Mouse (Mus musculus): Measurements from ENCODE around the gene Kbtbd2.

Kbtbd2 gene

DNA sequence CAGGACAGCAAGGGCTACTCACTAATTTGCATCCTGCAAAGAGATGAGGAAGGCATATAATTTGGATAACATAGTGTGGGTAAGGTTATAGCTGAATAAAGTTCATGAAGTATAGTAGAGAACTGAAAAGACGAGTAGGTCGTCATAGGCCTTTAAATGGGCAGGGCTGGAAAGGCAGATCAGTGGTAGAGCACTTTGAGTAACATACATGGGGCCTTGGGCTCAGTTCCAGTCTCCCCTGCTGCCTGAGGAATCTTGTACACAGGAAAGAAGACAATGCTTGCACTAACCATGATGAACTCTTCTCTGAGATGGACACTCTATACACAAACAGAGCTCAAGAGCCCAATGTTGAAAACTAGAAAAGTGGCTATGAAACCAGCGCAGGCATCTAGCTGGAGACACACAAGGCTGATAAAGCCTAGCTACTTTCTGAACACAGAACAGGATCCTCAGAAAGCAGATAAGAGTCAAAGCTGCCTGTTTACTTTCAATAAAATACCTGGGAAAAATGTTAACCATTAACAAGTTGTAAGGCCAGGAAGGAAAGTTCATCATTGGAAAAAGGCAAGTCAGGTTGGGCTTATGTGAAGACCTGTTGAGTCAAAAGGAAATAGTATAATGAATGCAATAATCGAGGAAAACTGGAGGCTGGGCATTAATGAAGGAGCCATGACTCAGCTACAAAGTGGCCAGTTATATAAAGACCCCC lies 13.9 kb downstream of the Kbtbd2 start:
- no peak for DNase-seq

DNA sequence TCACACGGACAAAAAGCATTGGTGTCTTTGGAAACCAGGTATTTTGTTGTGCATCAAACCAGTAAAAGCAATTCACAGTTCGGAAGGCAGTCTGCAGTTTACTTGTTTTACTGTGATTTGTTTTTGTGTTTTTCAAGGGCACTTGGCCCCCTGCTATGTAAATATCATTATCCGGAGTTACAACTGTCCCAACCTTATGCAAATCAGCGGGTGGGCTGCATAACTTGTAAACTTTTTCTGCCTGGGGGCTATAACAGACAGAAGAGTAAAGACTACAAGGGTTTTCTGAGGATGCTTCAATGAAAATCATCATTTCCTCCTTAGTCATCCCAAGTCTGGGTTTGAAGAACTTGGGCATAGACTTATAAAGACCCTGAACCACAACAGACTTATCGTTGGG lies 18.0 kb downstream of the Kbtbd2 start:
- no peak for DNase-seq

- DNase-seq, result no peak
Observed at GRCm38 (mm10) chr6:56775816-56776215, 21.8 kb downstream of the Kbtbd2 start.

DNA sequence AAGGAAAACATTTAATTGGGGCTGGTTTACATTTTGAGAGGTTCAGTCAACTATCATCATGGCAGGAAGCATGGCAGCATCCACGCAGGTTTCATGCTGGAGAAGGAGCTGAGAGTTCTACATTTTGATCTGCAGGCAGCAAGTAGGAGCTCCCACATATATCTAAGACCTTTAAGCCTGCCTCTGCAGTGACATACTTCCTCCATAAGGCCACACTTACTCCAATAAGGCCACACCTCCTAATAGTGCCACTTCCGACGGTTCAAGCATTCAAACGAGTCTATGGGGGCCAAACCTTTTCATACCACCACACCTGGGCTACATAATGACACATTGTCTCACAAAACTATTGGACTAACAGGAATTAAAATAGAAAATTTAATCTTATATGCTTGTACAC lies 31.9 kb downstream of the Kbtbd2 start:
- no peak for DNase-seq

DNA sequence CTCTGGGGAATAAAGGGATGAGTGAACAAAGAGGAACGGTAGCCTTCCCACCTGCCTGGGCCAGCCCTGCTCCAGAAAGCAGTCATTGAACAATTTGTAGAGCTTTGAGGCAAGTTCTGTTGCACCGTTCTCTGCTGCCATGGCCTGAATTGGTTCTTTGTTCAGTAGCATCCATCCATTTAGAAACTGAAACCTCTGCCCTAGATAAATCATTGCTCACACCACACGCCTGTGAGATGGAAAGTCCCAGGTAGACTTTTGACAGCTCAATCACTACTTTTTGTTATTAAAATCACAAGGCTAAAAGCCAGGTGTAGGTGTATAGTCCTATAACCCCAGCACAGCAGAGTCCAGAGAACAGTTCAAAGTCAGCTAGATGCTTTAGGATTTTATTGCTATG lies 32.3 kb downstream of the Kbtbd2 start:
- DNase-seq, result no peak

- DNase-seq, result no peak
Observed at GRCm38 (mm10) chr6:56759324-56759723, 38.3 kb downstream of the Kbtbd2 start.

- DNase-seq, result no peak
Observed at GRCm38 (mm10) chr6:56756117-56756516, 41.5 kb downstream of the Kbtbd2 start.

DNA sequence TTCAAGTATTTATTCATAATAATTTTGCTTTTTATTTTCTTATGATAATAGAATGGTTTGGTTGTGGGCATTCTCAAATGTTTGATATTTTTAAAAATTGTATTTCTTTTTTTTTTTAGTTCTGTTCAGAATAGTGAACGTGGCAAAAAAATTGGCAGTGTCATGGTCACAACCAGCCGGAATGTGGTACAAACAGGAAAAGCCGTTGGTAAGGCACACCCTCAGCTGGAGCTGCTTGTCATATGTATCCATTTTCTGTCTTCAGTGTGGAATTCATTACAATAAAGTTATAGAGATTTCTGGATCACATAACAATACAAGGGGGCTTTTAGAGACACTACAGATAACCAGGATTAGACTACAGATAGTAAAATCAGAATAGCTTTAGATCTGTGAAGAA lies 43.9 kb downstream of the Kbtbd2 start:
- no peak for DNase-seq

GRCm38 (mm10) chr6:56745950-56746543 lies 51.6 kb downstream of the Kbtbd2 start:
- peak in 1 of 2 experiments; percentile 4 for DNase-seq

DNA sequence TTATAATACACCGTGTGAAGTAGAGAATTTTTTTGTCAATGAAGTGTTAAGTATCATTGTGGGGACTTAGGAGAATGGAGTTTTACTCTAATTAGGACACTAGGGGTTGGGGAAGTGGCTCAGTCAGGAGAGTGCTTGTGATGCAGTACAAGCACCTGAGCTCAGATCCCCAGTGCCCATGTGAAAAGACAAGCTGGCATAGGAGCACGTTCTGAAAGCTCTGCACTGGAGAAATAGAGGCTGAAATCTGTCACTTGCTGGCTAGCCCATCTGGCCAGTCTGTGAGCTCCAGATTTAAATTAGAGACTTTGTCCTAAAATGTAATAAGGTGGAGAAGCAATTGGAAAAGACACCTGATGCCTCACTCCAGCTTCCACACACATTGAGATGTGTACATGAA lies 65.1 kb downstream of the Kbtbd2 start:
- no peak for DNase-seq
